Mouse (Mus musculus) CH12.LX (cell line): ENCODE measurements around the gene Prr19.

Experiments
- BHLHE40 ChIP-seq: IDR thresholded peaks from 2 replicates; pipeline ENCODE4 v1.6.1; 2011; ENCODE audit warnings: mild to moderate bottlenecking, low read depth, low read length, improper control_type of control experiment
- CHD2 ChIP-seq: IDR thresholded peaks from 2 replicates; pipeline ENCODE4 v1.6.1; 2011; ENCODE audit warnings: low read length, improper control_type of control experiment
- CTCF ChIP-seq, 2 experiments: IDR thresholded peaks in 1 of 2; conservative IDR thresholded peaks in 1 of 2; 2 replicates each; pipeline ENCODE4 v1.5.1; 2011 to 2012; ENCODE audit warnings: low read depth in 2 of 2, low read length in 2 of 2, improper control_type of control experiment in 1 of 2, inconsistent platforms in 1 of 2, mild to moderate bottlenecking in 1 of 2, moderate library complexity in 1 of 2
- EP300 ChIP-seq: IDR thresholded peaks from 2 replicates; pipeline ENCODE4 v1.6.1; 2011; ENCODE audit warnings: low read length, improper control_type of control experiment

DNA sequence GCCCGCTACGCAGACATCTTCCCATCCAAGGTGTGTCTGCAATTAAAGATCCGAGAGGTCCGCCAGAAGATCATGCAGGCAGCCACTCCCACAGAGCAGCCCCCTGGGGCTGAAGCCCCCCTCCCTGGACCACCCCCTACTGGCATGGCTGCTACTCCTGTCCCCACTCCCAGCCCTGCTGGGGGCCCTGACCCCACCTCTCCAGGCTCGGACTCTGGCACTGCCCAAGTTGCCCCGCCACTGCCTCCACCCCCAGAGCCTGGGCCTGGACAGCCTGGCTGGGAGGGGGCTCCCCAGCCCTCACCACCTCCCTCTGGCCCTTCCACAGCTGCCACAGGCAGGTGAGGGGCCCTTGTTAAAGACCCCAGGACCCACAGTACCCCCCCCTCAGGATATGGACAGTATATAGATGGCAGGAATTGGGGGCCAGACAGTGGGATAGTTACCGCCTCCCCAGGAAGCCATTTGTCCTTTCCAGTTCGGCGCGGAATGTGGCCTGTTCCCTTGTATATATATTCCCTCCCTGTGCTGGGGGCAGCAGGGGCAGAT lies 7.9 kb upstream of the Prr19 start:
- TF ChIP-seq BHLHE40 (no peak), CHD2 (no peak), CTCF (conservative IDR thresholded peaks at IDR 0.05 in 1 of 2, IDR thresholded peaks at IDR 0.05 in 1 of 2; ENCODE audit: low read depth in 2 of 2, low read length in 2 of 2) (no peak), EP300 (no peak)
